Mouse (Mus musculus) spleen, postnatal 36 days (tissue): Measurements from ENCODE around the gene B4galt5.

ENCODE experiments used
- DNase-seq, 2 experiments: peaks; one replicate each; pipeline ENCODE4 v3.0.0; 2022; ENCODE audit warnings: low spot score in 2 of 2, mixed read lengths in 1 of 2

B4galt5 gene

GRCm38 (mm10) chr2:167304651-167305381 lies 44.2 kb downstream of the B4galt5 start:
- no peak for DNase-seq

GRCm38 (mm10) chr2:167303806-167304205 lies 45.2 kb downstream of the B4galt5 start:
- no peak for DNase-seq

- DNase-seq = no peak
These were observed 45.8 kb downstream of the B4galt5 start for GRCm38 (mm10) chr2:167303196-167303595.

- DNase-seq = no peak
These were observed 46.3 kb downstream of the B4galt5 start for GRCm38 (mm10) chr2:167302641-167303040.

- DNase-seq = no peak
These were observed 47.0 kb downstream of the B4galt5 start for GRCm38 (mm10) chr2:167302031-167302430.

GRCm38 (mm10) chr2:167301601-167302000 lies 47.4 kb downstream of the B4galt5 start:
- no peak for DNase-seq

GRCm38 (mm10) chr2:167300943-167301497 lies 48.0 kb downstream of the B4galt5 start:
- DNase-seq = no peak

- DNase-seq = no peak
These were observed 48.9 kb downstream of the B4galt5 start for GRCm38 (mm10) chr2:167299861-167300667.

GRCm38 (mm10) chr2:167298729-167299705 lies 50.0 kb downstream of the B4galt5 start:
- peak in 1 of 2 experiments; percentile 0 for DNase-seq

- peak in 1 of 2 experiments; percentile 0 for DNase-seq
These were observed 51.0 kb downstream of the B4galt5 start for GRCm38 (mm10) chr2:167297985-167298384.

GRCm38 (mm10) chr2:167294926-167295325 lies 54.1 kb downstream of the B4galt5 start:
- DNase-seq = no peak

- DNase-seq = peak in 1 of 2 experiments; percentile 0
These were observed 54.8 kb downstream of the B4galt5 start for GRCm38 (mm10) chr2:167294216-167294615.

- DNase-seq = peak in 1 of 2 experiments; percentile 0
These were observed 55.5 kb downstream of the B4galt5 start for GRCm38 (mm10) chr2:167293289-167294085.

- DNase-seq = peak in 1 of 2 experiments; percentile 0
These were observed 56.1 kb downstream of the B4galt5 start for GRCm38 (mm10) chr2:167292854-167293253.

GRCm38 (mm10) chr2:167292151-167292591 lies 56.8 kb downstream of the B4galt5 start:
- peak in 1 of 2 experiments; percentile 0 for DNase-seq

GRCm38 (mm10) chr2:167291656-167292055 lies 57.3 kb downstream of the B4galt5 start:
- DNase-seq = peak in 1 of 2 experiments; percentile 0

- peak in 1 of 2 experiments; percentile 0 for DNase-seq
These were observed 67.5 kb downstream of the B4galt5 start for GRCm38 (mm10) chr2:167281461-167281860.

- DNase-seq = no peak
These were observed 68.0 kb downstream of the B4galt5 start for GRCm38 (mm10) chr2:167280986-167281310.

- DNase-seq = peak; percentile 48 to 58
These were observed 68.6 kb downstream of the B4galt5 start for GRCm38 (mm10) chr2:167280090-167280985.
